Mouse (Mus musculus) testis, adult 2 months (tissue): Measurements from ENCODE around the gene Chst12. TPM values are rescaled to one million over a fixed set of nuclear protein-coding genes. Genes with fewer than 3 reads are reported as not detected.

ENCODE experiments used
- H3K27ac ChIP-seq: fragments of 200-500 bp; 2 replicates; pipeline ENCODE4 v1.5.1; 2012; ENCODE audit warnings: low read depth, low read length; ENCODE audit not compliant: control insufficient read depth, insufficient read depth
- H3K27me3 ChIP-seq: fragments of 200-500 bp; 2 replicates; pipeline ENCODE4 v1.6.1; 2012; ENCODE audit warnings: mild to moderate bottlenecking, low read length, moderate library complexity; ENCODE audit not compliant: control insufficient read depth, insufficient read depth
- H3K36me3 ChIP-seq: fragments of 200-500 bp; 2 replicates; pipeline ENCODE4 v1.6.1; 2012; ENCODE audit warnings: mild to moderate bottlenecking, low read length; ENCODE audit not compliant: control insufficient read depth, insufficient read depth
- H3K4me1 ChIP-seq: fragments of 200-500 bp; 2 replicates; pipeline ENCODE4 v1.6.1; 2012; ENCODE audit warnings: low read length; ENCODE audit not compliant: control insufficient read depth, insufficient read depth
- H3K4me3 ChIP-seq: fragments of 200-500 bp; 2 replicates; pipeline ENCODE4 v1.5.1; 2012; ENCODE audit warnings: low read depth, mild to moderate bottlenecking, low read length, moderate library complexity, mixed read lengths; ENCODE audit not compliant: control insufficient read depth
- CTCF ChIP-seq: fragments of 200-500 bp; IDR thresholded peaks from 2 replicates; pipeline ENCODE4 v1.5.1; 2012; ENCODE audit warnings: low read depth, mild to moderate bottlenecking, inconsistent platforms, low read length, moderate library complexity; ENCODE audit not compliant: control insufficient read depth, insufficient read depth, insufficient replicate concordance
- POLR2A ChIP-seq: fragments of 200-500 bp; IDR thresholded peaks from 2 replicates; pipeline ENCODE4 v1.6.1; 2012; ENCODE audit warnings: low read depth, mild to moderate bottlenecking, inconsistent platforms, low read length, moderate library complexity; ENCODE audit not compliant: control insufficient read depth
- polyA plus RNA-seq: library from polyadenylated mRNA; depleted of rRNA; stranded (reverse); fragments of >200 nt; gene quantifications from 2 replicates; pipeline ENCODE4 v1.2.3, GENCODE M21; 2012

The Chst12 gene
- polyA plus RNA-seq, 1 experiment, result 2.1 TPM

GRCm38 (mm10) chr5:140521196-140521595 is 15.8 kb downstream of the Chst12 start:
- Histone ChIP-seq H3K36me3 (no peaks in the 10 kb centered on the region), H3K4me1 (no peaks in the 10 kb centered on the region), H3K4me3 (no peak overlapping the region), H3K27ac (no peak overlapping the region), H3K27me3 (no peaks in the 10 kb centered on the region)
- TF ChIP-seq POLR2A, result no peak
- no peak for TF ChIP-seq CTCF

DNA sequence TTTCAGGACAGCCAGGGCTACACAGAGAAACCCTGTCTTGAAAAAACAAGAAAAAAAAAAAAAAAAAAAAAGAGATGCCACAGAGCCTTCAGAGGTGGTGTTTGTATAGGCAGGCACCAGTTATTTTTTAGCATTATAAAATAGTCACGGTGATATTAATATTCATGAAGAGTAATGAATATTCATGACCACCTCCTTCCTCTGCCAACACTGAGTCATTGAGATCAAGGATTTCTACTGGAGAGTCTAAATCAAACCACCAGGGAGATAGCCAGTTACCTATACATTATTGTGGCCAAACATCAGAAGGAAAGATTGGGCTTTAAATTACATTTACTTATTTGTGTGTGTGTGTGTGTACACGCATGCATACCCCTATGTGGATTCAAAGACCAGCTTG is 21.4 kb downstream of the Chst12 start:
- no peaks in the 10 kb centered on the region for H3K27me3 ChIP-seq

DNA sequence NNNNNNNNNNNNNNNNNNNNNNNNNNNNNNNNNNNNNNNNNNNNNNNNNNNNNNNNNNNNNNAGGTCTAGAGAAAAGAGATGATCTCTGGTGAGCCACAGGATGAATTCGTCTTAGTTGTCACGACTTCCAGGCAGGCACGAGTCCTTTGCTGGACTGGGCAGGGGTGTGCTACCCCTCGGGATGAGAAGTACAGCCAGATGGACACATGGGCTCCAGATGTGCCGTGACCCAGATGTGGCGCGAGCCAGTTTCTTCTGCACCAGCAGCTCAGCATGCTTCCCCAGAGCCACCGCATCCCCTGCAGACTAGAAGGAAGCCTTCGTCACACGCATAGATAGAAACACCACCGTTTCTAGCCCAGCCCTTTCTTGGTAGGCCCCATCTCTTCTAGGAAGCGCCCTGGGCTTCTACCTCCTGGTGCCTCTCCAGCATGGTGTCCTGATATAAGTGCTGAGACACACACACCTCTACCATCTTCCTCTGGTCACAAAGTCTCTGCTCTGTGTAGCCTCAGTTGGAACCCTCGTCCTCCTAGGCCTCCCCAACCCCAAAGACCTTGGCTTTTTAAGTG is 32.8 kb downstream of the Chst12 start:
- H3K36me3 ChIP-seq, result no peaks in the 10 kb centered on the region
- H3K27ac ChIP-seq, result no peak overlapping the region
- H3K27me3 ChIP-seq, result no peaks in the 10 kb centered on the region
- TF ChIP-seq CTCF (no peak), POLR2A (no peak)
- peaks cover 4% of the 10 kb centered on the region; the same call in 1 of the 2 replicates for H3K4me1 ChIP-seq
- no peak overlapping the region for H3K4me3 ChIP-seq

More for the DNA sequence above, 21.4 kb downstream of the Chst12 start:
- TF ChIP-seq POLR2A, result no peak
- no peak for TF ChIP-seq CTCF
- Histone ChIP-seq H3K4me3 (no peak overlapping the region), H3K4me1 (no peaks in the 10 kb centered on the region), H3K36me3 (no peaks in the 10 kb centered on the region), H3K27ac (no peak overlapping the region)

DNA sequence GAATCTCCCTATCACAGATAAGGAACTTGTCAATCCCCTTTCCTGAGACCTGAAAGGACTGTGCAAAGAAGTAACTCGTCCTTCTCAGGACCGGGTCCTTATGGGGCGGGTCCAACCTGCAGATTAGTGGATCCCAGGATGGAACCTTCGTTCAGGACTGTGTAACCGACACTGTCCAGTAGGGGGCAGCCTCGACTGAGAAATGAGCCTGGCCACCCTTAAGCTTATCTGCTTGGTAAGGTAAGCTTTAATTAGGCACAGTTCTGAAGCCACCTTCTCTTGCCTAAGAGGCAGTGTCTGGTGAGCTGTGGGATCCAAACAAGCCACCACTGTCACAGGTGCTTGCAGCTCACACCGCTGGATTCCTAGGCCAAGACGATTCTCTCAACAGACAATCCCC is 34.8 kb downstream of the Chst12 start:
- Histone ChIP-seq H3K36me3 (no peaks in the 10 kb centered on the region), H3K4me1 (peaks cover 6% of the 10 kb centered on the region; the same call in 1 of the 2 replicates), H3K4me3 (no peak overlapping the region), H3K27ac (no peak overlapping the region), H3K27me3 (no peaks in the 10 kb centered on the region)
- peak; percentile 92 for TF ChIP-seq CTCF
- TF ChIP-seq POLR2A, result no peak

- TF ChIP-seq POLR2A, result no peak
- H3K4me1 ChIP-seq, result peaks cover 6% of the 10 kb centered on the region; the same call in 1 of the 2 replicates
- H3K36me3 ChIP-seq, result no peaks in the 10 kb centered on the region
- H3K4me3 ChIP-seq, result no peak overlapping the region
- H3K27me3 ChIP-seq, result no peaks in the 10 kb centered on the region
- H3K27ac ChIP-seq, result no peak overlapping the region
Observed at GRCm38 (mm10) chr5:140542811-140543575, 37.6 kb downstream of the Chst12 start.

GRCm38 (mm10) chr5:140545651-140546050 is 40.3 kb downstream of the Chst12 start:
- Histone ChIP-seq H3K36me3 (no peaks in the 10 kb centered on the region), H3K27ac (no peak overlapping the region), H3K4me1 (peaks cover 6% of the 10 kb centered on the region; the same call in 1 of the 2 replicates), H3K27me3 (no peaks in the 10 kb centered on the region), H3K4me3 (no peak overlapping the region)
- TF ChIP-seq CTCF (no peak), POLR2A (no peak)

- H3K36me3 ChIP-seq, result no peaks in the 10 kb centered on the region
- no peaks in the 10 kb centered on the region for H3K27me3 ChIP-seq
- H3K4me3 ChIP-seq, result no peak overlapping the region
- peaks cover 6% of the 10 kb centered on the region; the same call in 1 of the 2 replicates for H3K4me1 ChIP-seq
- TF ChIP-seq CTCF, result peak; percentile 70; the same call in 1 of the 2 replicates
- TF ChIP-seq POLR2A, result no peak
- no peak overlapping the region for H3K27ac ChIP-seq
Observed at GRCm38 (mm10) chr5:140546332-140546731, 41.0 kb downstream of the Chst12 start.
